Mouse (Mus musculus) urinary bladder, postnatal 0 days (tissue): ENCODE measurements around the gene Ces2g. TPM values are rescaled to one million over a fixed set of nuclear protein-coding genes. Genes with fewer than 3 reads are reported as not detected.

Experiments
- polyA plus RNA-seq: library from polyadenylated mRNA; unstranded; fragments of >200 nt; fragmentation: Nextera tagmentation; extraction: Ambion mirVana; gene quantifications from 2 replicates; pipeline ENCODE4 v1.2.1, GENCODE M21; 2015

Ces2g gene
- 6.0 and 6.4 TPM in 2 replicates for polyA plus RNA-seq

GRCm38 (mm10) chr8:104961537-104961961 lies at the start of gene Ces2g:
TSS of gene Ces2g (plus strand) at chr8:104961718.

GRCm38 (mm10) chr8:104925972-104926596 lies 35.4 kb upstream of the Ces2g start, which contains the start of gene Ces2e:
TSS of gene Ces2e (plus strand) at chr8:104926260.

DNA sequence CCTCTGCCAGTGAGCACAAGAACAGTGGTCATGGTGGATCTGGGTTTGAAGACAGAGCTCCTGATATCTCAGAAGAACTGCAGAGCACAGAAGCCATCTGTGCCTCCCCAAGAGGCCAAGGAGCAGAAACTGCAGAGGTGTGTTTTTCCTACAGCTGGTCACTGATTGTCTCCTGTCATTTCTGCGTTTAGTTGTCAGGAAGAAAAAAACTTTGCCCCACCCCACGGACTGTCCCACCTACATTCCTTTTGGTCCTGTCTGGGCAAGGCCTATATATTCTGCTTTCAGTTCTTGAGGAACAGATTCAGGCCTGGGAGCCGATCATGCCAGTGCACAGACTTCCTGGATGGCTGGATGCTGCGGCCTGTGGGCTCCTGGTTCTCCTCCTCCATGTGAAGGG lies 14.5 kb upstream of the Ces2g start, which contains the start of gene Ces2f:
Ces2f (plus strand) TSS at position 301 of the 400 bp plus-strand sequence.

DNA sequence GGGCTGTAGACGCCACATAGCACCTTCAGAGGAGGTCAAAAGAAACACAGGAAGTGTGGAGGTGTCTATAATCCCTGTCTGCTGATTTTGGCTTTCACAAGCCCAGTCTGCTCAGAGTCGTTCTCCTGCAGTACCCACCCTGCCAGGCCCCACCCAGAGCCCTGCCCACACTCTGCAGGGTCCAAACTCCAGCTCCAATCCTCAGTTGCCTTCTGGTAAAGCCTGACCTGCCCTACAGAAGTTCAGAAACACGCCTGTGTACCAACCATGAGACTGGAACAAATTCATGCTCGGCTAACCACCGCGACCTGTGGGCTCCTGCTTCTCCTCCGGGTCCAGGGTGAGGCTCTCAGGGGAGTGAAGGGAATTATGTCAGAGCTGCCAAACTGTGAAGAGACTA lies 39.1 kb downstream of the Ces2g start, which contains the start of gene Ces2h:
Ces2h (plus strand) TSS at position 268 of the 400 bp plus-strand sequence.

Other genes starting within 250 kb of the Ces2g start
- 0.10 and 0.17 TPM in 2 replicates for gene Ces2a, start 227.7 kb upstream of the Ces2g start, polyA plus RNA-seq
- 0.64 and 1.1 TPM in 2 replicates for gene Ces2b, start 130.1 kb upstream of the Ces2g start, polyA plus RNA-seq
- not detected in 2 replicates for gene Ces2c, start 114.7 kb upstream of the Ces2g start, polyA plus RNA-seq
- gene Ces2e, start 35.5 kb upstream of the Ces2g start, polyA plus RNA-seq: 1.4 and 1.7 TPM in 2 replicates
- gene Ces2f, start 14.4 kb upstream of the Ces2g start, polyA plus RNA-seq: 0.19 and 0.69 TPM in 2 replicates
- gene Ces2h, start 39.1 kb downstream of the Ces2g start, polyA plus RNA-seq: not detected in 2 replicates
- gene Ces3a, start 86.9 kb downstream of the Ces2g start, polyA plus RNA-seq: 0.11 TPM in 1 of 2 replicates, not detected in the other
- not detected in 2 replicates for gene Ces3b, start 122.0 kb downstream of the Ces2g start, polyA plus RNA-seq
- gene Ces4a, start 170.1 kb downstream of the Ces2g start, polyA plus RNA-seq: not detected in 2 replicates
- 21.8 and 25.9 TPM in 2 replicates for gene Cbfb, start 209.0 kb downstream of the Ces2g start, polyA plus RNA-seq